Mouse (Mus musculus): ENCODE data around the gene Phospho2. TPM values are rescaled to one million over a fixed set of nuclear protein-coding genes. Genes with fewer than 3 reads are reported as not detected.
"Not testable (repeated sequence)": the region's sequence is repeated elsewhere in the genome, so short reads cannot be mapped to it uniquely, and the experiment has no call there.

Gene Phospho2
- polyA plus RNA-seq (2012; ENCODE audit: insufficient read depth, insufficient read length, missing spikeins), result 18.2 and 29.3 TPM in 2 replicates

DNA sequence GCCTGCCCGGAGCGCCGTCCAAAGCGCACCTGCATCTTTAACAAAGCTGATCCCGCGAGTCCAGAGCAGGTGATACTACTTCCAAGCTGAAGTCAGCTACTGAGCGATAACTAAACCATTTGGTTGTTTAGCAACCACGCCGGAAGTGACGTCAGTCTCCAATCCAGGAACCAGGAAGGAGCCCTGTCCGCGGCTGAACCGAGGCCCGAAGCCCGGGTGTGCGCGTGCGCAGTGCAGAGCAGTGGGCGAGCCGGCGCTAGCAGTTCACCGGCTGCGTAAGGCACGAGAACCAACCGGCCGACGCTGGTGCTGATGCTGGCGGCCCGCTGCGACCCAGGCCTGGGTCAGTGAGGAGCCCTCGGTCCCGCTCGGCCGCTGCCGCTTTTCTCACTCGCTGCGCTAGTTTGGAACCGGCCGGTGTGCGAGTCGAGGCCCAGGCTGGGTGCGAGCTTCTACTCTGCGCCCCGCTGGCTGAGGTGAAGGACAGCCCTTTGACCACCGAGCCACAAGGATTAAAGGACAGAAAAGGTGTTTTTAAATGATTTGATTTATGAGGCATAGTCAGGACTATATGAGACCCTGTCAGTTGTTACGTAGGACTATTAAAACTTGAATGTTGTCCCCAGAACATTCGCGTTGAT is at the start of gene Phospho2, which contains the start of gene Ccdc173:
Gene Phospho2, plus strand, starts transcription at position 195 of the 641 bp plus-strand sequence.
Gene Ccdc173, minus strand, starts transcription at position 147 of the 641 bp plus-strand sequence.
- H3K4me1 ChIP-seq (ENCODE audit: control insufficient read depth, insufficient read depth, insufficient read length, low read length), result no peaks in the 10 kb centered on the region
- peak within 1 kb of the TSS; percentile 44 for H3K27ac ChIP-seq (replicated peaks; ENCODE audit: low read depth, low read length)
- H3K4me3 ChIP-seq (ENCODE audit: insufficient read depth, low read depth, low read length), result peak within 1 kb of the TSS; percentile 84

GRCm38 (mm10) chr2:69745091-69745490 is 44.3 kb upstream of the Phospho2 start:
- Histone ChIP-seq H3K27ac (replicated peaks; ENCODE audit: low read depth, low read length) (no peak overlapping the region), H3K4me1 (ENCODE audit: control insufficient read depth, insufficient read depth, insufficient read length, low read length) (no peaks in the 10 kb centered on the region)

GRCm38 (mm10) chr2:69760980-69761379 is 28.4 kb upstream of the Phospho2 start:
- Histone ChIP-seq H3K4me3 (ENCODE audit: insufficient read depth, low read depth, low read length) (no peak overlapping the region), H3K4me1 (ENCODE audit: control insufficient read depth, insufficient read depth, insufficient read length, low read length) (no peaks in the 10 kb centered on the region), H3K27ac (replicated peaks; ENCODE audit: low read depth, low read length) (no peak overlapping the region)

More at GRCm38 (mm10) chr2:69745091-69745490, 44.3 kb upstream of the Phospho2 start:
- no peak overlapping the region for H3K4me3 ChIP-seq (ENCODE audit: insufficient read depth, low read depth, low read length)

- Histone ChIP-seq H3K4me3 (ENCODE audit: insufficient read depth, low read depth, low read length) (no peak overlapping the region), H3K27ac (replicated peaks; ENCODE audit: low read depth, low read length) (no peak overlapping the region), H3K4me1 (ENCODE audit: control insufficient read depth, insufficient read depth, insufficient read length, low read length) (no peaks in the 10 kb centered on the region)
Observed at GRCm38 (mm10) chr2:69763340-69763739, 26.1 kb upstream of the Phospho2 start.

GRCm38 (mm10) chr2:69764716-69765115 is 24.7 kb upstream of the Phospho2 start:
- H3K4me3 ChIP-seq (ENCODE audit: insufficient read depth, low read depth, low read length), result no peak overlapping the region
- no peak overlapping the region for H3K27ac ChIP-seq (replicated peaks; ENCODE audit: low read depth, low read length)
- no peaks in the 10 kb centered on the region for H3K4me1 ChIP-seq (ENCODE audit: control insufficient read depth, insufficient read depth, insufficient read length, low read length)

DNA sequence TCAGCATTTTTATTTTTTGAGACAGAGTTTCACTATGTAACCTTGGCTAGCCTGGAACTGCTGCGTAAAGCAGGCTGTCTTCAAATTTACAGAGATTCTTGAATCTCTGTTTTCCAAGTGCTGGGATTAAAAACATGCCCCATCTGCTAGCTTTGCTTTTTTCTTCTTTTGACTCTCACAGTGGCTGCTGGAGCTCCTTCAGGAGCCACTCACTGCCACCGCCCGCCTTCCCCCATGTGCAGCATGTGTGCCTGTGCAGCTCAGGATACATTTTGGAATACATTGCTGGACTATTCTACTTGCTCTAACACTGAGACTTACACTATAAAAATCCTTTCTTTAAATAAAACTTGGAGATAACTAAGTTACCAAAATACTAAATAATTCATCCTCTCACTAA is 16.1 kb upstream of the Phospho2 start:
- Histone ChIP-seq H3K4me3 (ENCODE audit: insufficient read depth, low read depth, low read length) (no peak overlapping the region), H3K27ac (replicated peaks; ENCODE audit: low read depth, low read length) (no peak overlapping the region), H3K4me1 (ENCODE audit: control insufficient read depth, insufficient read depth, insufficient read length, low read length) (no peaks in the 10 kb centered on the region)

GRCm38 (mm10) chr2:69777985-69778835 is 11.2 kb upstream of the Phospho2 start:
- H3K4me3 ChIP-seq (ENCODE audit: insufficient read depth, low read depth, low read length), result no peak overlapping the region
- no peak overlapping the region for H3K27ac ChIP-seq (replicated peaks; ENCODE audit: low read depth, low read length)
- no peaks in the 10 kb centered on the region for H3K4me1 ChIP-seq (ENCODE audit: control insufficient read depth, insufficient read depth, insufficient read length, low read length)

GRCm38 (mm10) chr2:69778836-69779177 is 10.6 kb upstream of the Phospho2 start:
- no peak overlapping the region for H3K27ac ChIP-seq (replicated peaks; ENCODE audit: low read depth, low read length)
- H3K4me3 ChIP-seq (ENCODE audit: insufficient read depth, low read depth, low read length), result no peak overlapping the region
- H3K4me1 ChIP-seq (ENCODE audit: control insufficient read depth, insufficient read depth, insufficient read length, low read length), result no peaks in the 10 kb centered on the region

GRCm38 (mm10) chr2:69788974-69789373 is 449 bp upstream of the Phospho2 start:
- H3K27ac ChIP-seq (replicated peaks; ENCODE audit: low read depth, low read length), result no peak overlapping the region
- no peaks in the 10 kb centered on the region for H3K4me1 ChIP-seq (ENCODE audit: control insufficient read depth, insufficient read depth, insufficient read length, low read length)
- H3K4me3 ChIP-seq (ENCODE audit: insufficient read depth, low read depth, low read length), result peak overlapping the region; percentile 72

- no peaks in the 10 kb centered on the region for H3K4me1 ChIP-seq (ENCODE audit: control insufficient read depth, insufficient read depth, insufficient read length, low read length)
- H3K4me3 ChIP-seq (ENCODE audit: insufficient read depth, low read depth, low read length), result peak overlapping the region; percentile 84
- H3K27ac ChIP-seq (replicated peaks; ENCODE audit: low read depth, low read length), result peak overlapping the region; percentile 44
Observed at GRCm38 (mm10) chr2:69790285-69790684, 862 bp downstream of the Phospho2 start.

GRCm38 (mm10) chr2:69790722-69791121 is 1.3 kb downstream of the Phospho2 start:
- Histone ChIP-seq H3K27ac (replicated peaks; ENCODE audit: low read depth, low read length) (no peak overlapping the region), H3K4me1 (ENCODE audit: control insufficient read depth, insufficient read depth, insufficient read length, low read length) (no peaks in the 10 kb centered on the region), H3K4me3 (ENCODE audit: insufficient read depth, low read depth, low read length) (no peak overlapping the region)

- no peaks in the 10 kb centered on the region for H3K4me1 ChIP-seq (ENCODE audit: control insufficient read depth, insufficient read depth, insufficient read length, low read length)
Observed at GRCm38 (mm10) chr2:69802911-69803312, 13.5 kb downstream of the Phospho2 start.

DNA sequence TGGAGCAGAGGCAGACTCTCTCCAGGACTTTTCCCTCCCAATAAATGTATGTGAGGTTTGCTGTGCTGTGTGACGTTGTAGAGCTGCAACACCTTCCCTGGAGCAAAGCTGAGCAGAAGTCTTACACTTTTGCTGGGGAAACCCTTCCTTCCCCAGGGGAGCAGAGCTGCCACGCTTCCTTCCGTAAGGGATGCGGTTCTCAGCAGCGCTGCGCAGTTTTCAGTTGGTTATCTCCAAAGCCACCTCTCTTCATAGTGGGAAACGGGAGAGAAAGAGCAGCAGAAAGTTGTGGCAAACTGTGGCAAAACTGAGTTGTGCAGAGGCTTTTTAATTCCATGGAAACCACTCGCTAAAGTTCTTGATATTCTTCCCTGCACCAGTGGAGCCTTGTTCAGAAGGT is 14.3 kb downstream of the Phospho2 start:
- Histone ChIP-seq H3K4me3 (ENCODE audit: insufficient read depth, low read depth, low read length) (no peak overlapping the region), H3K4me1 (ENCODE audit: control insufficient read depth, insufficient read depth, insufficient read length, low read length) (no peaks in the 10 kb centered on the region), H3K27ac (replicated peaks; ENCODE audit: low read depth, low read length) (no peak overlapping the region)

More at GRCm38 (mm10) chr2:69802911-69803312, 13.5 kb downstream of the Phospho2 start:
- Histone ChIP-seq H3K4me3 (ENCODE audit: insufficient read depth, low read depth, low read length) (peak overlapping the region; percentile 57), H3K27ac (replicated peaks; ENCODE audit: low read depth, low read length) (no peak overlapping the region)

DNA sequence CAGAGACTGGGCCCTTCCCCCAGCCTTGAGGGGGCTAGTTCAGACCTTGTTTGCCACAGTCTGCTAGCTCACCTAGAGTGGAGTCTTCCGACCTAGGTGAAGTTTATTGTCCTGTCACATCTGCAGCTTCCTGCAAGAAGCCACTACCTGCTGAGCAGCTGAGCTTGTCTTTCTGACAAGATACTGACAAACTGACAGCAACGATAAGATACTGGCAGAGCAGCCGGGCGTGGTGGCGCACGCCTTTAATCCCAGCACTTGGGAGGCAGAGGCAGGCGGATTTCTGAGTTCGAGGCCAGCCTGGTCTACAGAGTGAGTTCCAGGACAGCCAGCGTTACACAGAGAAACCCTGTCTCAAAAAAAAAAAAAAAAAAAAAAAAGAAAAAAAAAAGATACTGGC is 15.2 kb downstream of the Phospho2 start:
- H3K4me1 ChIP-seq (ENCODE audit: control insufficient read depth, insufficient read depth, insufficient read length, low read length); H3K27ac ChIP-seq (replicated peaks; ENCODE audit: low read depth, low read length); H3K4me3 ChIP-seq (ENCODE audit: insufficient read depth, low read depth, low read length): not testable (repeated sequence)

GRCm38 (mm10) chr2:69810169-69810568 is 20.7 kb downstream of the Phospho2 start:
- no peaks in the 10 kb centered on the region for H3K4me1 ChIP-seq (ENCODE audit: control insufficient read depth, insufficient read depth, insufficient read length, low read length)
- H3K4me3 ChIP-seq (ENCODE audit: insufficient read depth, low read depth, low read length), result no peak overlapping the region
- no peak overlapping the region for H3K27ac ChIP-seq (replicated peaks; ENCODE audit: low read depth, low read length)
